Mouse (Mus musculus) kidney, adult 2 months (tissue): ENCODE data around the gene Apon. TPM values are rescaled to one million over a fixed set of nuclear protein-coding genes. Genes with fewer than 3 reads are reported as not detected.
A peak's percentile ranks its signal among the peaks of the same experiment; 100 is the strongest.

Source experiments
- DNase-seq: peaks from one replicate; pipeline ENCODE4 v3.0.0; 2021
- H3K27ac ChIP-seq: fragments of 200-500 bp; 2 replicates; pipeline ENCODE4 v1.5.1; 2012; ENCODE audit warnings: low read depth, low read length, control low read depth, inconsistent platforms; ENCODE audit not compliant: insufficient read depth
- H3K27me3 ChIP-seq: fragments of 200-500 bp; replicated peaks from 2 replicates; pipeline ENCODE4 v1.6.1; 2012; ENCODE audit warnings: mild to moderate bottlenecking, moderate library complexity, low read length, inconsistent platforms; ENCODE audit not compliant: control insufficient read depth, insufficient read depth
- H3K36me3 ChIP-seq: fragments of 200-500 bp; 2 replicates; pipeline ENCODE4 v1.6.1; 2012; ENCODE audit warnings: mild to moderate bottlenecking, moderate library complexity, low read length, inconsistent platforms; ENCODE audit not compliant: control insufficient read depth, insufficient read depth
- H3K4me1 ChIP-seq: fragments of 200-500 bp; 2 replicates; pipeline ENCODE4 v1.6.1; 2011; ENCODE audit warnings: low read length; ENCODE audit not compliant: control insufficient read depth, insufficient read depth
- H3K4me3 ChIP-seq: fragments of 200-500 bp; 2 replicates; pipeline ENCODE4 v1.5.1; 2011; ENCODE audit warnings: mild to moderate bottlenecking, low read depth, low read length, control low read depth; ENCODE audit not compliant: insufficient read depth
- CTCF ChIP-seq: fragments of 200-500 bp; conservative IDR thresholded peaks from 2 replicates; pipeline ENCODE4 v1.5.1; 2011; ENCODE audit warnings: low read depth, mild to moderate bottlenecking, control low read depth, low read length, moderate library complexity, mixed read lengths; ENCODE audit not compliant: insufficient read depth, insufficient read length
- POLR2A ChIP-seq: fragments of 200-500 bp; IDR thresholded peaks from one replicate; pipeline ENCODE4 v1.6.1; 2011; ENCODE audit warnings: low read depth, low read length, control low read depth
- WGBS: fragments of 180-500 bp; shearing (Covaris S2); methylation state at CpG from one replicate; pipeline ENCODE4 v1.1.7; 2018; 5-methylcytosine and 5-hydroxymethylcytosine counted together
- polyA plus RNA-seq: library from polyadenylated mRNA; depleted of rRNA; stranded (reverse); fragments of >200 nt; gene quantifications from 2 replicates; pipeline ENCODE4 v1.2.3, GENCODE M21; 2012; rRNA removed

Gene Apon
- polyA plus RNA-seq, 1 experiment, result not detected

DNA sequence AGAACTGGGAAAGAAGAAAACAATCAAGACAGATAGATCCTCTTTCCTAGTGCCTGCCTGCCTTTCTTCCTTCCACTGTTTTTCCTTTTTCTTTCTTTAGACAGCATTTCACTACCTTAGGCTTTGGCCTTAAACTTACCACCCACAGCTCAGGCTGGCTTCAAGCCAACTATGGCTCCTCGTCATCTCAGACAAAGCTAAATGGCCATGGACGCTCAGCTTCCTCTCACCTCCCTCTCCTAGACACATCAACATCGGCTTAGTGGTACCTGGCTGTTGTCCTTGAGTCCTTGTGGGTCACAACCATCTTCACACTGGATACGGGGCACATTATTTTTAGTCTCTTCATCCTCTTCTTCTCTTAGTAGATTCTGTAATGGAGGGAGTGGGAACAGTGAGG, 43.3 kb downstream of the Apon start:
- no peak overlapping the region for H3K4me3 ChIP-seq
- WGBS, result 72% methylated on average over 4 of the region's 4 CpGs
- no peak overlapping the region for H3K27ac ChIP-seq
- no peak for TF ChIP-seq POLR2A
- TF ChIP-seq CTCF, result no peak
- H3K27me3 ChIP-seq, result no peaks in the 10 kb centered on the region
- H3K4me1 ChIP-seq, result no peaks in the 10 kb centered on the region; the same call in 1 of the 2 replicates
- H3K36me3 ChIP-seq, result no peaks in the 10 kb centered on the region
- no peak for DNase-seq

- TF ChIP-seq POLR2A (no peak), CTCF (no peak)
- 69% methylated on average over 11 of the region's 11 CpGs for WGBS
- Histone ChIP-seq H3K27me3 (no peaks in the 10 kb centered on the region), H3K4me3 (no peak overlapping the region), H3K36me3 (no peaks in the 10 kb centered on the region), H3K27ac (no peak overlapping the region), H3K4me1 (no peaks in the 10 kb centered on the region; the same call in 1 of the 2 replicates)
- DNase-seq, result no peak
Measured at GRCm38 (mm10) chr10:128297622-128298021, 43.7 kb downstream of the Apon start.

GRCm38 (mm10) chr10:128298243-128298642, 44.3 kb downstream of the Apon start:
- no peak overlapping the region for H3K4me3 ChIP-seq
- TF ChIP-seq CTCF, result no peak
- TF ChIP-seq POLR2A, result no peak
- H3K27me3 ChIP-seq, result no peaks in the 10 kb centered on the region
- H3K4me1 ChIP-seq, result no peaks in the 10 kb centered on the region; the same call in 1 of the 2 replicates
- H3K36me3 ChIP-seq, result no peaks in the 10 kb centered on the region
- 69% methylated on average over 6 of the region's 6 CpGs for WGBS
- no peak for DNase-seq
- no peak overlapping the region for H3K27ac ChIP-seq

- peaks cover 1% of the 10 kb centered on the region; the same call in 1 of the 2 replicates for H3K4me1 ChIP-seq
- no peaks in the 10 kb centered on the region for H3K27me3 ChIP-seq
- H3K27ac ChIP-seq, result no peak within 1 kb of the TSS
- no peak for DNase-seq
- no peaks in the 10 kb centered on the region for H3K36me3 ChIP-seq
- no peak within 1 kb of the TSS for H3K4me3 ChIP-seq
- TF ChIP-seq CTCF (no peak), POLR2A (no peak)
- 72% methylated on average over 11 of the region's 11 CpGs for WGBS
Measured at GRCm38 (mm10) chr10:128298702-128299171, 44.8 kb downstream of the Apon start, which contains the start of gene Il23a. Gene Il23a (minus strand): TSS chr10:128298752.

- no peak for TF ChIP-seq CTCF
- TF ChIP-seq POLR2A, result no peak
- 29% methylated on average over 3 of the region's 3 CpGs for WGBS
Measured at GRCm38 (mm10) chr10:128302357-128302756, 48.5 kb downstream of the Apon start.

DNA sequence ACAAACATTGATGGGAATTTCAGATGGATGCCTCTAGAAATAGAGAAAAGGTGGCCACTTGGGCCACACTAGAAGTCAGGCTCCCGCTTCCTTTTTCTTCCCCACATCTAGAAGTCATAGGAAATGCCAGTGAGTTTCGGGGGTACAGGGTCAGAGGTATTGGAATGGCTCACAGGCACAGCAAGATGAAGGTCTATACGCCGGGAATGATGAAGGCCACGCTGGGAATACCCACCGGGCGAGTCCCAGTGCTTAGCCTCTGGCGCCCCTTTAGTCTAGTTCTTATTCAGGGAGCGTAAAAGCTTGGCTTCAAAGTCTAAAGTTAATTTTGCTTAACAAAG, 48.9 kb downstream of the Apon start:
- DNase-seq, result no peak
- Histone ChIP-seq H3K27me3 (no peaks in the 10 kb centered on the region), H3K27ac (peak overlapping the region; percentile 96), H3K4me3 (peak overlapping the region; percentile 82), H3K36me3 (no peaks in the 10 kb centered on the region), H3K4me1 (peaks cover 8% of the 10 kb centered on the region; the same call in 1 of the 2 replicates)
- no peak for TF ChIP-seq POLR2A
- TF ChIP-seq CTCF, result no peak
- 0% methylated on average over 9 of the region's 9 CpGs for WGBS

More at GRCm38 (mm10) chr10:128302357-128302756, 48.5 kb downstream of the Apon start:
- H3K4me3 ChIP-seq, result peak overlapping the region; percentile 82
- H3K4me1 ChIP-seq, result peaks cover 8% of the 10 kb centered on the region; the same call in 1 of the 2 replicates
- DNase-seq, result peak; percentile 9
- H3K36me3 ChIP-seq, result no peaks in the 10 kb centered on the region
- H3K27me3 ChIP-seq, result no peaks in the 10 kb centered on the region
- H3K27ac ChIP-seq, result peak overlapping the region; percentile 96

DNA sequence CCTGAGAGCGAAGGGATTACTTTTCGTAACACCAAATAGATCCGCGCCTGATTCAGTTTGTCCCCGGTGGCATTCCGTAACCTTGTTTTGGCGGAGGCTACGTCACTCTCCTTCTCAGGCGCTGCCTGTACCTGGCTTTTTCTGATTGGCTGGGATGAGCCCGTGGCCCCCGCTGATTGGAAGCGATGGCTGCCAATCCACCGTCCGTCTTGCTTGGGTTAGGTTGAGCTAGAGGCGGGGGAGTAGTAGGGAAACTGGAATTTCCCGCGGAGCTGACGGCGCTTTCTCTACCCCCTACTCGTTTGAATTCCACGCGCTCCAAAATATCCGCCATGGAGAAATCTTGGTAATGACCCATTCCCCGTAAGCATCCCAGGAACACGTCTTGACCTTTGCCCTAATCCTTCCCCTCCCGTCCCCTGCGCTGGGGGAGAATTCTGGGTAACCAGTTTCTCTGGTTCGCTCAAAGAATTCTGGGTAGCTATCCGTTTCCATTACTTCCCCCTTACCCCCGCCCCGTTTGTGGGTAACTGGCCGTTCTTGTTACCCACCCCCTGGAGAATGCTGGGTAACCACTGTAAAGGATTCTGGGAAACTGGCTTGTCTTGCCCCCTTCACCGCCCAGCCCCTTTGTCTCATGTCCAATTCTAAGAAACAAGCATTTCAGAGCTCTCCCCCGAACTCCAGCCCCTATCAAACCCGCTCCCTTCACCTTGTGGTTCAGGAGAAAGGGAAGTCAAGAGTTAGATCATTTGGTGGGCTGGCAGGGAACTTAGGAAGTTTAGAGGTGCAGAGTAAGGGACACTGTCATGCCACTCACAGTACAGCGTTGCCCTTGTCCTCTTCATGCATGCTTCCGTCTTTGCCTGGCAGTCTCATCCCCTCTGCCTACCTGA, 49.5 kb downstream of the Apon start, which contains the start of gene Pan2:
Gene Pan2 (plus strand): TSS at position 210 of the 896 bp plus-strand sequence.
- DNase-seq, result peak; percentile 100
- H3K27ac ChIP-seq, result peak within 1 kb of the TSS; percentile 99
- no peak for TF ChIP-seq CTCF
- TF ChIP-seq POLR2A, result peak; percentile 22
- H3K36me3 ChIP-seq, result no peaks in the 10 kb centered on the region
- WGBS, result under 1% methylated on average over 37 of the region's 37 CpGs
- peak within 1 kb of the TSS; percentile 82 for H3K4me3 ChIP-seq
- H3K4me1 ChIP-seq, result peaks cover 8% of the 10 kb centered on the region; the same call in 1 of the 2 replicates
- no peaks in the 10 kb centered on the region for H3K27me3 ChIP-seq

Other genes with a start within 250 kb of the Apon start
- not detected in 2 replicates for gene Hsd17b6, start 246.5 kb upstream of the Apon start, polyA plus RNA-seq
- gene Prim1, start 238.9 kb upstream of the Apon start, polyA plus RNA-seq, result 3.4 and 3.6 TPM in 2 replicates
- 195 and 258 TPM in 2 replicates for gene Naca, start 218.5 kb upstream of the Apon start, polyA plus RNA-seq
- gene Ptges3, start 195.1 kb upstream of the Apon start, polyA plus RNA-seq, result 28.2 and 32.5 TPM in 2 replicates
- gene Atp5b, start 170.8 kb upstream of the Apon start, polyA plus RNA-seq, result 4,550 and 7,521 TPM in 2 replicates
- gene Baz2a, start 162.5 kb upstream of the Apon start, polyA plus RNA-seq, result 21.6 and 22.5 TPM in 2 replicates
- 69.0 and 70.1 TPM in 2 replicates for gene Rbms2, start 73.8 kb upstream of the Apon start, polyA plus RNA-seq
- gene Gls2, start 59.6 kb upstream of the Apon start, polyA plus RNA-seq, result 0.33 and 0.61 TPM in 2 replicates
- 15.5 and 17.3 TPM in 2 replicates for gene Spryd4, start 42.3 kb upstream of the Apon start, polyA plus RNA-seq
- gene Mip, start 28.3 kb upstream of the Apon start, polyA plus RNA-seq, result not detected in 2 replicates
- gene Timeless, start 22.0 kb upstream of the Apon start, polyA plus RNA-seq, result 2.7 and 3.8 TPM in 2 replicates
- 0.08 and 0.30 TPM in 2 replicates for gene Apof, start 14.6 kb downstream of the Apon start, polyA plus RNA-seq
- 18.6 TPM in 2 replicates for gene Stat2, start 16.5 kb downstream of the Apon start, polyA plus RNA-seq
- 0.05 and 0.10 TPM in 2 replicates for gene Il23a, start 44.7 kb downstream of the Apon start, polyA plus RNA-seq
- 18.1 and 21.1 TPM in 2 replicates for gene Pan2, start 49.2 kb downstream of the Apon start, polyA plus RNA-seq
- gene Cnpy2, start 68.4 kb downstream of the Apon start, polyA plus RNA-seq, result 90.8 and 118 TPM in 2 replicates
- gene Cs, start 83.6 kb downstream of the Apon start, polyA plus RNA-seq, result 252 and 273 TPM in 2 replicates
- 58.7 and 72.3 TPM in 2 replicates for gene Coq10a, start 114.9 kb downstream of the Apon start, polyA plus RNA-seq
- 21.5 and 22.5 TPM in 2 replicates for gene Ankrd52, start 123.0 kb downstream of the Apon start, polyA plus RNA-seq
- gene Slc39a5, start 147.1 kb downstream of the Apon start, polyA plus RNA-seq, result 114 and 137 TPM in 2 replicates
- 33.2 and 37.8 TPM in 2 replicates for gene Nabp2, start 157.4 kb downstream of the Apon start, polyA plus RNA-seq
- 19.5 and 19.6 TPM in 2 replicates for gene Rnf41, start 157.6 kb downstream of the Apon start, polyA plus RNA-seq
- 81.3 and 81.4 TPM in 2 replicates for gene Smarcc2, start 205.2 kb downstream of the Apon start, polyA plus RNA-seq
- gene Myl6, start 240.0 kb downstream of the Apon start, polyA plus RNA-seq, result 897 and 1,416 TPM in 2 replicates
- gene Myl6b, start 244.6 kb downstream of the Apon start, polyA plus RNA-seq, result 8.4 and 10.6 TPM in 2 replicates